Mouse (Mus musculus): ENCODE results near the gene Prkg1.

DNA sequence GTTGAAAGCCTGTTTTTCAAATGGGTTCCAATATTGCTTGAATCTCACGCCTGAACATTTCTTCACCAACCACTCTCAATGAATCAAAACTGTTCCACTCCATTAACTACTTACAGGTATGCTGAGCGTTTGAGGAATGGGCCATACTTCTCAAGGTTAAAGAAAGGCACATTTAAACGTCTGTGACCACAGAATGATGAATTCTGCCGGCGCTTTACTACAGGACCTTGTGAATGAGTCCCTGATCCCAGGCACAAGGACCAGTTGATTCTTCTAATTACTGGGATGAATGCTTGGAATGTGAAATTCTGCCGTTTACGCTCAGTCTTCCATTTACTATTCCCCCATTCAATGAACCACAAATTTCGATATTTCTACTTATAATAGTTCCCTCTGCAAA is 632.2 kb downstream of the Prkg1 start:
- no peak for TF ChIP-seq CTCF (IDR thresholded peaks at IDR 0.05; ENCODE audit: borderline replicate concordance, insufficient read depth, low read length)
- no peak for TF ChIP-seq POLR2A (IDR thresholded peaks at IDR 0.05; ENCODE audit: low read depth, low read length)
